Mouse (Mus musculus): Measurements from ENCODE around the gene Abhd11.

DNA sequence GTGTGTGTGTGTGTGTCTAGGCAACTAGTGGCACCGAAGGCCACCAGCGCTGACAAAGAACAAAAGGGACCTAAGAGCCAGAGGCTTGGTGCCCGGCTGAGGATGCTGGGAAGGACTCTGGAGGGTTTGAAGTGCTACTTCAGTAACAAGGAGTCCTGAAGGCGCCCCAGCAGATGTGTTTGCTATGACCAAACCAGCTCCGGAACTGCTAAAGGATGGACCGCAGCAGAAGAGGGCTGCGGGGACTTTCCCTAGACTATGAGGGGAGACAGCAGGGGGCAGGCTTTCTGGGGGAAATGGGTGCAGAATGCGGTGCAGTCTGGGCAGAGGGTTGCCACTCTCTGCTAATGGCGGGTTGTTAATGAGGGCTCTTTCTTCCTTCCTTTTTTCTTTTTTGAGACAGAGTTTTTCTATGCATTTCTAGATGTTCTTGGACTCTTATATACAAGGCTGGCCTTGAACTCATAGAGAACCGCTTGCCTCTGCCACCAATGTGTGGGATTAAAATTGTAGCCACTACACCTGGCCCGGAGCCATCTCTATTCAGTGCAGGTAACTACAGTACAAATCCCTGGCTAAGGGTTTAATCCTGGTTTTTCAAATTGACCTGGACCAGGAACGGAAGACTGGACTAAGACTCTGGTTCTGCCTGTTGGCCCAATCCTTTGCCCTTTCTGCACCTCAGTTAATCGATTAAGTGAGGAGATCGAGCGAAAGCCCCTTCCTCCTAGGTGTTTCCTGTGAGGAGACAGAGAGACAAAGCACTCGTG, 965 bp upstream of the Abhd11 start:
- TF ChIP-seq CTCF (IDR thresholded peaks at IDR 0.05; ENCODE audit: insufficient read depth, low read depth, low read length), result no peak
- no peak for TF ChIP-seq POLR2A (IDR thresholded peaks at IDR 0.05; ENCODE audit: insufficient read depth, low read depth, low read length)

Measured in olfactory bulb, adult 2 months (tissue).